Mouse (Mus musculus) lung, embryonic 14.5 days (tissue): ENCODE data around the gene Foxb2. TPM values are rescaled to one million over a fixed set of nuclear protein-coding genes. Genes with fewer than 3 reads are reported as not detected.
A peak's percentile ranks its signal among the peaks of the same experiment; 100 is the strongest.

Experiments
- ATAC-seq: fragments of 200-750 bp; cut with Nextera tagmentation; 2 replicates; pipeline ENCODE4 v1.8.0; 2017; ENCODE audit warnings: mild to moderate bottlenecking, moderate TSS enrichment, moderate library complexity; ENCODE audit not compliant: insufficient read depth
- DNase-seq: peaks from one replicate; pipeline ENCODE4 v3.0.0-alpha.2; 2015
- H3K27ac ChIP-seq: fragments of 300-500 bp; sonication (generic); 2 replicates; pipeline ENCODE4 v1.5.1; 2014; ENCODE audit warnings: low read depth, mild to moderate bottlenecking, moderate library complexity
- H3K27me3 ChIP-seq: fragments of 300-500 bp; sonication (generic); 2 replicates; pipeline ENCODE4 v1.6.1; 2014; ENCODE audit warnings: low read length, control low read depth; ENCODE audit not compliant: insufficient read depth
- H3K36me3 ChIP-seq: fragments of 300-500 bp; sonication (generic); 2 replicates; pipeline ENCODE4 v1.6.1; 2014; ENCODE audit warnings: control low read depth; ENCODE audit not compliant: insufficient read depth
- H3K4me1 ChIP-seq: fragments of 300-500 bp; sonication (generic); 2 replicates; pipeline ENCODE4 v1.6.1; 2014; ENCODE audit warnings: antibody characterized with exemption, control low read depth; ENCODE audit not compliant: insufficient read depth
- H3K4me2 ChIP-seq: fragments of 300-500 bp; sonication (generic); 2 replicates; pipeline ENCODE4 v1.6.1; 2014; ENCODE audit warnings: mild to moderate bottlenecking
- H3K4me3 ChIP-seq: fragments of 300-500 bp; sonication (generic); 2 replicates; pipeline ENCODE4 v1.5.1; 2014; ENCODE audit warnings: low read depth, low read length
- H3K9ac ChIP-seq: fragments of 300-500 bp; sonication (generic); 2 replicates; pipeline ENCODE4 v1.6.1; 2014
- H3K9me3 ChIP-seq: fragments of 300-500 bp; sonication (generic); 2 replicates; pipeline ENCODE4 v1.6.1; 2016; ENCODE audit warnings: low read depth, low read length, control low read depth
- CTCF ChIP-seq: IDR thresholded peaks from 2 replicates; pipeline ENCODE4 v1.5.1; 2016; ENCODE audit warnings: antibody characterized with exemption, low read depth
- WGBS: fragments of 180-500 bp; shearing (Covaris S2); extraction: QIAGEN DNeasy Blood & Tissue Kit; methylation state at CpG from one replicate; pipeline ENCODE4 v1.1.7; 2014; 5-methylcytosine and 5-hydroxymethylcytosine counted together
- polyA plus RNA-seq: library from polyadenylated mRNA; unstranded; fragments of >200 nt; fragmentation: Nextera tagmentation; extraction: Ambion mirVana; gene quantifications from 2 replicates; pipeline ENCODE4 v1.2.1, GENCODE M21; 2014

Gene Foxb2
- polyA plus RNA-seq, 1 experiment from 2014 or later = not detected

DNA sequence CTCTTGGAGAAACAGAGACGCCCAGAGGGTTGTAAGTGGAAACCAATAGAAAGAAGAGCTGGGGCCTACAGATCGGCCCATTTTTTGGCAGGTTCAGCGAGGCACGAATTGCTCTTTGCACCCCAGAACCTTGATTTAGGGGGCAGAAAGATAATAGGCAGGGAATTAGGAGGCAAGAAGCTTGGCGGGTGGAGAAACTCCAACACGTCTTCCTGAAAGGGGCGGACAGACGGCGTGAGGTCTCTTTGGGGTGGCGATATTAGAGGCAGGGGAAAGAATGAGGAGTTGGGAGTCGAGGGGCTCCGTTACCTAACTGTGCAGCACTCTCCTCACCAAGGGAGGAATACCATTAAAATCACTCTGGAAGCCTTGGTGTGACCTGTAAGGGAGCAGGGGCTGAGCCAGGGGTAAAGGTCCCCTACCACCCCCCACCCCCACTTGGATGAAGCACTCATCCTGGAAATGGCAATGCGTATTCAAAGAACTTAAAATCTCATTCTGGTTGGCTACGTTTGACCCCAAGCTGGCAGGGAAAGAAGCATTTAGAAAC is 1.5 kb upstream of the Foxb2 start:
- no peak for TF ChIP-seq CTCF
- H3K27me3 ChIP-seq = peaks cover 97% of the 10 kb centered on the region
- WGBS = 3% methylated on average over 14 of the region's 14 CpGs
- no peaks in the 10 kb centered on the region for H3K36me3 ChIP-seq
- peak overlapping the region; percentile 44; the same call in 1 of the 2 replicates for H3K4me3 ChIP-seq
- no peak overlapping the region for H3K27ac ChIP-seq
- ATAC-seq (no peak), DNase-seq (no peak)
- no peak overlapping the region; the same call in 1 of the 2 replicates for H3K4me2 ChIP-seq
- H3K9ac ChIP-seq = no peak overlapping the region
- H3K9me3 ChIP-seq = no peaks in the 10 kb centered on the region
- H3K4me1 ChIP-seq = no peaks in the 10 kb centered on the region

DNA sequence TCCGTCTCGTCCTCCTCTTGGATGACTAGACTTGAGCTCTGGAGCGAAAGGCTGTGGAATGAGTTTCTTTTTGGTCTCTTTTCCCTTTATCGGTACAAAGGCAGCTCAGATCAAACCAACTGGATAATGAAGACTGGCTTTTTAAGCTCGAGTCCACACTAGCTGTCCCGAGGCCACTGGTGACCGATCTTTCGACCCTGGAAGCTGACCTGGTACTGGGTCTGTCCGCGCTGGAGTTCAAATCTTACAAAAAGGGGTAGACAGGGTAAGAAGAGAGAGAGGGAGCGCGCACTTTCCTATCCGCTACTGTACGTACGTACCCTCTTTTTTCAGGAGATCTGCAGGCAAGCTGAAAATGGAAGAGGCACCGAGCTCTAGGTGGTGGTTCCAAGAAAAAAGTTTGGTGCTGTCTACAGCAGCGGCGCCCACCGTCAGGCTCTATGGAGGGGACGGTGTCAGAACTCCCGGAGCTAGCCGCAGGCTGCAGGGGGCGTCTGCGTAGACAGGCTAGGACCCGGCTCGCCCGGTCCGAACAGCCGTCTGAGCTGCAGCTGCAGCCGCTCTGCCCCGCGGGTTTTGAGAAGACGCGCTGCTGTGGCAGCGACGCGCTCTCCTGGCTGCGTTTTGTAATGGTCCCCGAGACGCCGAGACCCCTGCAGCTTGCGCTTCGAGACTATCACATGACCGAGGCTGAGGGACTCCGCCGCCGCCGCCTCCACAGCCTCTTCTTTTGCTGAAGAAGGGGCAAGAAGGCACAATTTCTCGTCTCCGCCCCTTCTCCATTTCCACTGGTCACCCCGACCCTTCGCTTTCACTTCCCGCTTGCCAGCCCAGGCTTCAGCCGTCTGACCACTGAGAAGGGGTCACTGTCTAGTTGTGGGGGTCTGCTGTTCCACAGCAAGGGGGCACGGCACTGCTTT is 597 bp upstream of the Foxb2 start:
- Histone ChIP-seq H3K27ac (no peak overlapping the region), H3K9ac (no peak overlapping the region), H3K4me3 (peak overlapping the region; percentile 44), H3K36me3 (no peaks in the 10 kb centered on the region), H3K9me3 (no peaks in the 10 kb centered on the region), H3K27me3 (peaks cover 100% of the 10 kb centered on the region), H3K4me2 (peak overlapping the region; percentile 57), H3K4me1 (no peaks in the 10 kb centered on the region)
- WGBS = under 1% methylated on average over 55 of the region's 55 CpGs
- no peak for TF ChIP-seq CTCF
- ATAC-seq (peak; percentile 69), DNase-seq (peak; percentile 57)

DNA sequence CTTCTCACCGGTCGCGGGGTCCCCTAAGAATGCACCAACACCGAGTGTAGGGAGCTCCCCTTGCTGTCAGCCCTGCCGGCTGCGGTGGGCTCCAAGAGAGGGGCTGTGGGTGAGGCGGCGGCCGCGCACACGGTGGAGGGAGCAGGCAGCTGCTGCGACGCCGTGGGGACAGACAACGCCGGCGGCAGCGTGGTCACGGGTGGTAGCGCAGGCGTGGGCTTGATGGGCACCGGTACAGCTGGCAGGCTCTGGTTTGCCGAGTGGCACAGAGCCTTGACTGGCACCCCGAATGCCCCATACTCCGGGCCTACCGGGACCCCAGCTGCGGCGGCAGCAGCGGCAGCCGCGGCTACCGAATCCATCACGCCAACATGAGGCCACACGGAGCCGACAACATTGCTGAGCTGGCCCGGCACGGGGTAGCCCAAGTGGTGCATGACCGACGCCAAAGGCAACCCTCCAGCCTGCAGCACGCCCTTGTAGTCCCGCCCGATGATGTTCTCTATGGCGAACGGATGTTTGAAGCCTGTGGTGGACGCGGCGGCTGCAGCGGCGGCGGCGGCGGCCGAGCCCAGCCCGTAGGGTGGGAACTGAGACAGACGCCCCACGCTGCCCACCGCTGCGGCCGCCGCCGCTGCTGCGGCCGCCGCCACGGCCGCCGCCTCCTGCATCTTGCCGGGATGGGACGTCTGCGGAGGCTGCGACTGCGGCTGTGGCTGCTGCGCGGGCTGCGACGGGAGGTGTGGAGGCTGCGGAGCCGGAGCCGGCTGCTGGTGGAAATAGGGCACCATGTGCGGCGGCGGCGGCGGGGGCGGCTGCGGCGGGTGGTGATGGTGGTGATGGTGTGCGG is 1.0 kb downstream of the Foxb2 start:
- peak; percentile 50 for ATAC-seq
- no peaks in the 10 kb centered on the region for H3K9me3 ChIP-seq
- peak overlapping the region; percentile 44 for H3K4me3 ChIP-seq
- H3K4me2 ChIP-seq = peak overlapping the region; percentile 72
- no peaks in the 10 kb centered on the region for H3K4me1 ChIP-seq
- 1% methylated on average over 87 of the region's 88 CpGs for WGBS
- no peaks in the 10 kb centered on the region for H3K36me3 ChIP-seq
- no peak overlapping the region; the same call in 1 of the 2 replicates for H3K9ac ChIP-seq
- TF ChIP-seq CTCF = no peak
- H3K27ac ChIP-seq = no peak overlapping the region
- H3K27me3 ChIP-seq = peaks cover 97% of the 10 kb centered on the region
- peak; percentile 57 for DNase-seq

GRCm38 (mm10) chr19:16871192-16871760 is 2.3 kb downstream of the Foxb2 start:
- Histone ChIP-seq H3K27me3 (peaks cover 90% of the 10 kb centered on the region), H3K36me3 (no peaks in the 10 kb centered on the region), H3K27ac (no peak overlapping the region), H3K4me2 (no peak overlapping the region), H3K4me3 (no peak overlapping the region; the same call in 1 of the 2 replicates), H3K9me3 (no peaks in the 10 kb centered on the region), H3K9ac (no peak overlapping the region), H3K4me1 (no peaks in the 10 kb centered on the region)
- DNase-seq = peak; percentile 23
- ATAC-seq = no peak
- WGBS = 1% methylated on average over 24 of the region's 24 CpGs
- TF ChIP-seq CTCF = no peak

GRCm38 (mm10) chr19:16870501-16871191 is 3.0 kb downstream of the Foxb2 start:
- H3K9ac ChIP-seq = no peak overlapping the region
- DNase-seq (no peak), ATAC-seq (no peak)
- no peaks in the 10 kb centered on the region for H3K4me1 ChIP-seq
- H3K4me2 ChIP-seq = no peak overlapping the region
- H3K36me3 ChIP-seq = no peaks in the 10 kb centered on the region
- no peak overlapping the region for H3K27ac ChIP-seq
- WGBS = 2% methylated on average over 28 of the region's 28 CpGs
- H3K27me3 ChIP-seq = peaks cover 83% of the 10 kb centered on the region
- no peak for TF ChIP-seq CTCF
- H3K4me3 ChIP-seq = no peak overlapping the region; the same call in 1 of the 2 replicates
- H3K9me3 ChIP-seq = no peaks in the 10 kb centered on the region

DNA sequence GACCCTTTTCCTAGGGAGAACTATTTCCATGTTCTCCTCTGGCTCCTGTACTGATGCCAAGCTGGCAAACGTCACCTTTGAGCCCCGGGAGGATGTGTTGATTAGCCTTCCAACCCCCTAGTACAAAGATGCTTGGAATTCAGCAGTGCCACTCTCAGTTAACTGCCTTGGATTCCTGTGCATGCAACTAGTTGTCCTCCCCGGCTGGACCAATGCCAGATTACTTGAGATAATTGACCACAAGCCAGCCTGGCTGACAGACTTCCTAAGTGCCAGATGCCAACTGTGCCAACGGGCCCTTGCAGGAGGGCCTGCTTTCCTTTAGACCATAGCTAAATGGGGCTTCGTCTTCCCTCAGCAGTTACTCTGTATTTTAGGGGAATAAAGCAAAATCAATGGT is 5.1 kb downstream of the Foxb2 start:
- no peaks in the 10 kb centered on the region for H3K4me1 ChIP-seq
- H3K9me3 ChIP-seq = no peaks in the 10 kb centered on the region
- TF ChIP-seq CTCF = no peak
- peaks cover 64% of the 10 kb centered on the region for H3K27me3 ChIP-seq
- DNase-seq (peak; percentile 41), ATAC-seq (no peak)
- H3K27ac ChIP-seq = no peak overlapping the region
- no peak overlapping the region for H3K9ac ChIP-seq
- no peak overlapping the region for H3K4me2 ChIP-seq
- H3K4me3 ChIP-seq = no peak overlapping the region
- 25% methylated on average over 5 of the region's 5 CpGs for WGBS
- no peaks in the 10 kb centered on the region for H3K36me3 ChIP-seq
